Mouse (Mus musculus) lung, postnatal 0 days (tissue): ENCODE results near the gene Yme1l1.

Experiments
- CTCF ChIP-seq: IDR thresholded peaks from 2 replicates; pipeline ENCODE4 v1.5.1; 2016; ENCODE audit warnings: antibody characterized with exemption, mild to moderate bottlenecking
- EP300 ChIP-seq: IDR thresholded peaks from 2 replicates; pipeline ENCODE4 v1.6.1; 2016; ENCODE audit warnings: antibody characterized with exemption, mild to moderate bottlenecking, control low read depth

DNA sequence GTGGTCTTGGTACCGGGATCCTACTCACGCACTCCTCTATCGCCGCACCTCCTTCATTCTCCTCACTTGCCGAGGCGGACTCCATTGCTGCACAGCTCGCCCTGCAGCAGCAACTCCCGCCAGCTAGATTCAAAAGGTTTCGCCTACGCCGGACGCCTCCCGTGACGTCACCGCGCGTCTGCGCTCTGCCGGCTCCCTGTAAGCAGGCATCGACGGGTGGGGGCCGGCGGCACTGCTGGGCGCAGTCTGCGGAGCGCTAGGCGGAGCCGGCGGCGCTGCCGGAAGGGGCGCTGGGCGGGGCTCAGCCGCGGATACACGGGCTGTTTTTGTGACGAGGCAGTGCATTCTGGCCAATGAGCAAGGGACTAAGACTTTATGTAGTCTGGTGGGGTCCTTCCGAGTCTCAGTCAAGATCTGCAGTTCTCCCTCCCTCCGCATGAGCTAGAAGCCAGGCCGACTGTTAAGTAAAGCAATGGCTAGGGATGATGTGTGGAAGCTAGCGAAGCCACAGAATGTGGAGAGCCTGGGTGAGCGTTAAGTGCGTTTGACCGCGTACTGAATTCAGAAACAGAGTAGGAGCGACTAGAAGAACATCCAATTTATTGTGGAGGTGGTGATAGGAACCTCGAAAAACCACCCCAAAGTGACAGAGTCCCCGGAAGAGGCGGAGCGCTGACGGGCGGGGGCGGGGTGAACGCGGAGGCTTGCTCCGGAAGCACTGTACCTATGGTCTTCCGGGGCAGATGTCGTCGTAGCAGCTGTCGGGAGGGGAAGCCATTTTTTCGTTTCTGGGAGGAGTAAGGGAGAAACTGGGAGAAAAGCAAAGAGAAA is at the start of gene Yme1l1, which contains the start of gene Mastl:
- TF ChIP-seq EP300 (0 out of 2 replicates have a peak, but pooled peaks have one; percentile 54), CTCF (peak; percentile 55; the same call in 1 of the 2 replicates)
